Mouse (Mus musculus) spleen, postnatal 4 days (tissue): ENCODE data around the gene Aplp1.

Source experiments
- DNase-seq, 2 experiments: peaks; one replicate each; pipeline ENCODE4 v3.0.0; 2022; ENCODE audit warnings: low spot score in 2 of 2

Aplp1 gene

GRCm38 (mm10) chr7:30450241-30450640 lies 4.9 kb upstream of the Aplp1 start:
- DNase-seq = no peak

- DNase-seq = no peak
These were observed 973 bp downstream of the Aplp1 start for GRCm38 (mm10) chr7:30444154-30444970.

GRCm38 (mm10) chr7:30443696-30444095 lies 1.6 kb downstream of the Aplp1 start:
- no peak for DNase-seq

- peak; percentile 43 to 79 for DNase-seq
These were observed 4.6 kb downstream of the Aplp1 start for GRCm38 (mm10) chr7:30440697-30441096.

- no peak for DNase-seq
These were observed 5.6 kb downstream of the Aplp1 start for GRCm38 (mm10) chr7:30439734-30440133.

GRCm38 (mm10) chr7:30436879-30437278 lies 8.5 kb downstream of the Aplp1 start:
- DNase-seq = no peak

- DNase-seq = no peak
These were observed 10.2 kb downstream of the Aplp1 start for GRCm38 (mm10) chr7:30435156-30435555.

GRCm38 (mm10) chr7:30434701-30435100 lies 10.6 kb downstream of the Aplp1 start:
- DNase-seq = no peak

GRCm38 (mm10) chr7:30434238-30434637 lies 11.1 kb downstream of the Aplp1 start:
- peak in 1 of 2 experiments; percentile 31 for DNase-seq

- DNase-seq = peak in 1 of 2 experiments; percentile 47
These were observed 13.5 kb downstream of the Aplp1 start for GRCm38 (mm10) chr7:30431793-30432192.

- no peak for DNase-seq
These were observed 15.1 kb downstream of the Aplp1 start for GRCm38 (mm10) chr7:30430191-30430590.

- DNase-seq = no peak
These were observed 16.0 kb downstream of the Aplp1 start for GRCm38 (mm10) chr7:30429327-30429726.

GRCm38 (mm10) chr7:30423071-30423641 lies 22.2 kb downstream of the Aplp1 start:
- DNase-seq = no peak

- DNase-seq = no peak
These were observed 22.8 kb downstream of the Aplp1 start for GRCm38 (mm10) chr7:30422560-30422959.

- DNase-seq = peak; percentile 86 to 92
These were observed 23.4 kb downstream of the Aplp1 start for GRCm38 (mm10) chr7:30421890-30422435.

GRCm38 (mm10) chr7:30421175-30421889 lies 24.0 kb downstream of the Aplp1 start, which contains the start of gene Nfkbid:
TSS of gene Nfkbid (plus strand) at chr7:30421732.
- peak; percentile 84 to 89 for DNase-seq

- DNase-seq = no peak
These were observed 24.7 kb downstream of the Aplp1 start for GRCm38 (mm10) chr7:30420673-30421072.

GRCm38 (mm10) chr7:30419561-30420499 lies 25.5 kb downstream of the Aplp1 start, which contains the start of gene Hcst:
TSS of gene Hcst (minus strand) at chr7:30419854.
- peak in 1 of 2 experiments; percentile 47 for DNase-seq

- peak in 1 of 2 experiments; percentile 35 for DNase-seq
These were observed 27.5 kb downstream of the Aplp1 start for GRCm38 (mm10) chr7:30417856-30418255.

GRCm38 (mm10) chr7:30413596-30413995 lies 31.7 kb downstream of the Aplp1 start, which contains the start of gene Tyrobp:
TSS of gene Tyrobp (plus strand) at chr7:30413760.
- peak; percentile 48 to 76 for DNase-seq

GRCm38 (mm10) chr7:30412735-30413147 lies 32.6 kb downstream of the Aplp1 start:
- DNase-seq = peak; percentile 46 to 75
